Comparison of ENCODE assay signal across 10 mouse cellular contexts in the genomic region with DNA sequence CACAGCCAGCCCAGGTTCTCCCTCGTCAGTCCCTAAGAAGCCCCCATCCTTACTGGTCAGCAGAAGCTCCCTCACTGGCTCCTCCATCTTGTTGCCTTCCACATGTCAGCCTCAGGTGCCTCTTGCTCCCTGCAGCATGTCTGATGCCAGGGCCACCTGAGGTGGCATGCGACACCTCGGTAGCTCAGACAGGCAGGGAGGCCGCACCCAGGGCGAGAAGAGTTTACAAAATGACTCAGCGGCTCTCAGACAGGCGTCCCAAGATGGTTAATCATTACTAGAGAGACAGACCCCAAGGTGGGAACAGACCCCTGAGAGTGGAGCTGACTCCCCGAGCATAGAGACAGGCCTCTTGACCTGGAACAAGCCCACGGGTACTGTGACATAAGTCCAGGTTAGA. TPM values are rescaled to one million over a fixed set of nuclear protein-coding genes. Genes with fewer than 3 reads are reported as not detected.
DNase-seq lines count a peak whose midpoint lies in the region; ATAC-seq and TF ChIP-seq lines count a peak whose summit lies in the region.
"Had no signal": no experiment of that assay in that cellular context is flagged by ENCODE, and none has a peak within 500 bp of the region (broad histone marks: within the 10 kb centered on the region; RNA-seq: fewer than 3 reads in every experiment).

Gene Ano1, minus strand, starts transcription at position 142 of the 400 bp plus-strand sequence.

- no peak within 1 kb of the TSS for H3K4me3 ChIP-seq in kidney, embryonic 15.5 days (replicated peaks)
- no peak within 1 kb of the TSS for H3K4me3 ChIP-seq in kidney, adult 2 months (ENCODE audit: insufficient read depth, low read depth, low read length)
- no peak within 1 kb of the TSS for H3K4me3 ChIP-seq in heart, embryonic 11.5 days (ENCODE audit: low read depth, low read length)
- no peak within 1 kb of the TSS for H3K4me3 ChIP-seq in midbrain, embryonic 12.5 days

- peaks cover 3% of the 10 kb centered on the region; the same call in 1 of the 2 replicates for H3K27me3 ChIP-seq in kidney, embryonic 15.5 days
- H3K27me3 ChIP-seq in kidney, adult 2 months (replicated peaks; ENCODE audit: control insufficient read depth, insufficient read depth, low read length): no peaks in the 10 kb centered on the region
- H3K27me3 ChIP-seq in heart, embryonic 11.5 days (ENCODE audit: control insufficient read depth, insufficient read depth, low read length): peaks cover 4% of the 10 kb centered on the region
- peaks cover 4% of the 10 kb centered on the region; the same call in 1 of the 2 replicates for H3K27me3 ChIP-seq in midbrain, embryonic 12.5 days

- H3K9me3 ChIP-seq in kidney, embryonic 15.5 days (replicated peaks): no peaks in the 10 kb centered on the region
- H3K9me3 ChIP-seq in heart, embryonic 11.5 days (replicated peaks; ENCODE audit: control insufficient read depth, low read length): no peaks in the 10 kb centered on the region
- no peaks in the 10 kb centered on the region for H3K9me3 ChIP-seq in midbrain, embryonic 12.5 days

- peaks cover 31% of the 10 kb centered on the region for H3K4me1 ChIP-seq in kidney, embryonic 15.5 days
- no peaks in the 10 kb centered on the region for H3K4me1 ChIP-seq in kidney, adult 2 months (ENCODE audit: control insufficient read depth, insufficient read depth, low read length)
- peaks cover 11% of the 10 kb centered on the region for H3K4me1 ChIP-seq in heart, embryonic 11.5 days (ENCODE audit: control insufficient read depth, insufficient read depth, low read length)
- H3K4me1 ChIP-seq in midbrain, embryonic 12.5 days: no peaks in the 10 kb centered on the region

- H3K4me2 ChIP-seq in kidney, embryonic 15.5 days: no peak within 1 kb of the TSS
- H3K4me2 ChIP-seq in heart, embryonic 11.5 days: no peak within 1 kb of the TSS
- no peak within 1 kb of the TSS for H3K4me2 ChIP-seq in midbrain, embryonic 12.5 days (replicated peaks)

- no peak within 1 kb of the TSS for H3K9ac ChIP-seq in kidney, embryonic 15.5 days
- no peak within 1 kb of the TSS for H3K9ac ChIP-seq in heart, embryonic 11.5 days (ENCODE audit: low read depth, low read length)
- no peak within 1 kb of the TSS for H3K9ac ChIP-seq in midbrain, embryonic 12.5 days (replicated peaks)

- 0 out of 2 replicates have a peak within 1 kb of the TSS, but pooled peaks have one; percentile 13 for H3K27ac ChIP-seq in kidney, embryonic 15.5 days
- no peak within 1 kb of the TSS for H3K27ac ChIP-seq in kidney, adult 2 months (ENCODE audit: insufficient read depth, low read depth, low read length)
- H3K27ac ChIP-seq in heart, embryonic 11.5 days (ENCODE audit: low read depth, low read length): no peak within 1 kb of the TSS
- no peak within 1 kb of the TSS for H3K27ac ChIP-seq in midbrain, embryonic 12.5 days (replicated peaks)

- 63% methylated on average over 9 of the region's 9 CpGs for WGBS in kidney, embryonic 15.5 days
- 68% methylated on average over 9 of the region's 9 CpGs for WGBS in kidney, adult 2 months
- 74% methylated on average over 9 of the region's 9 CpGs for WGBS in heart, embryonic 11.5 days (ENCODE audit: insufficient replicate concordance)
- WGBS in midbrain, embryonic 12.5 days: 91% methylated on average over 9 of the region's 9 CpGs

- H3K36me3 ChIP-seq in kidney, embryonic 15.5 days: no peaks in the 10 kb centered on the region
- no peaks in the 10 kb centered on the region for H3K36me3 ChIP-seq in kidney, adult 2 months (ENCODE audit: control insufficient read depth, insufficient read depth, low read length)
- H3K36me3 ChIP-seq in heart, embryonic 11.5 days (ENCODE audit: control insufficient read depth, insufficient read depth, low read length): no peaks in the 10 kb centered on the region
- no peaks in the 10 kb centered on the region for H3K36me3 ChIP-seq in midbrain, embryonic 12.5 days

- TF ChIP-seq POLR2A in kidney, adult 2 months (IDR thresholded peaks at IDR 0.05; ENCODE audit: low read depth, low read length): no peak

- DNase-seq in kidney, adult 2 months: no peak
- DNase-seq in adrenal gland, postnatal 4 days (ENCODE audit: low spot score in 2 of 2): no peak
- DNase-seq in right cerebral cortex, postnatal 25 days: no peak
- no peak for DNase-seq in thymus, adult 18-20 months
- DNase-seq: gastrocnemius, postnatal 10 days; kidney, adult 11 months; thymus, adult 2 months had no signal

- peak; percentile 47 for ATAC-seq in kidney, embryonic 15.5 days (replicated peaks; ENCODE audit: low FRiP score)
- no peak for ATAC-seq in heart, embryonic 11.5 days (replicated peaks; ENCODE audit: insufficient number of reproducible peaks, low FRiP score, low TSS enrichment)
- ATAC-seq in midbrain, embryonic 12.5 days (ENCODE audit: low FRiP score, low read depth): no peak

- no peak for TF ChIP-seq CTCF in kidney, adult 2 months (conservative IDR thresholded peaks at IDR 0.05; ENCODE audit: insufficient read depth, insufficient read length, low read depth, low read length)

RNA-seq across cellular contexts. Expression of gene Ano1, which starts in this region (rescaled TPM):
- 42.1 and 47.8 TPM in 2 replicates for polyA plus RNA-seq in kidney, embryonic 15.5 days (2015; fragmentation: Nextera tagmentation; extraction: Ambion mirVana)
- 10.0 and 14.7 TPM in 2 replicates for polyA plus RNA-seq in kidney, adult 2 months (2012; rRNA removed)
- total RNA-seq in adrenal gland, postnatal 4 days (2021): 10 to 100 TPM; 22.7 to 29.3 TPM
- 14.3 TPM in 2 replicates for polyA plus RNA-seq in heart, embryonic 11.5 days (2014; fragmentation: Nextera tagmentation; extraction: Ambion mirVana)
- 21.7 and 28.7 TPM in 2 replicates for polyA plus RNA-seq in midbrain, embryonic 12.5 days (2016; fragmentation: Nextera tagmentation; extraction: Ambion mirVana)
